Mouse (Mus musculus) MEL (cell line): ENCODE measurements at regions not wholly inside any gene's neighbourhood (a gene's known extent, or its start where the extent isn't known, plus 50 kb on each side); places are given as distances from the start of the nearest gene placed in this dataset.

Experiments
- DNase-seq: peaks from one replicate; pipeline ENCODE4 v3.0.0; 2011; ENCODE audit warnings: low read depth, low spot score
- H3K27ac ChIP-seq: 2 replicates; pipeline ENCODE4 v1.5.1; 2012; ENCODE audit warnings: low read depth, mild to moderate bottlenecking, control low read depth, low read length, moderate library complexity; ENCODE audit not compliant: control insufficient read depth
- H3K27me3 ChIP-seq, 2 experiments: fragments of 150-350 bp in 1 of 2; sonication (generic) in 1 of 2; 2 replicates each; pipeline ENCODE4 v1.6.1; 2012; ENCODE audit warnings: low read length in 2 of 2, mild to moderate bottlenecking in 2 of 2, improper control_type of control experiment in 1 of 2, moderate library complexity in 1 of 2; ENCODE audit not compliant: insufficient read depth in 2 of 2, control insufficient read depth in 1 of 2
- H3K36me3 ChIP-seq, 2 experiments: 2 replicates each; pipeline ENCODE4 v1.6.1; 2012 to 2014; ENCODE audit warnings: low read length in 2 of 2, improper control_type of control experiment in 1 of 2, inconsistent platforms in 1 of 2, mild to moderate bottlenecking in 1 of 2; ENCODE audit not compliant: insufficient read depth in 2 of 2, control insufficient read depth in 1 of 2
- H3K4me1 ChIP-seq, 2 experiments: fragments of 150-350 bp in 1 of 2; sonication (generic) in 1 of 2; 2 replicates each; pipeline ENCODE4 v1.6.1; 2012; ENCODE audit warnings: low read length in 2 of 2, improper control_type of control experiment in 1 of 2, mild to moderate bottlenecking in 1 of 2; ENCODE audit not compliant: insufficient read depth in 2 of 2, control insufficient read depth in 1 of 2
- H3K4me3 ChIP-seq, 2 experiments: fragments of 150-350 bp in 1 of 2; sonication (generic) in 1 of 2; 2 replicates each; pipeline ENCODE4 v1.5.1; 2012; ENCODE audit warnings: low read depth in 2 of 2, low read length in 2 of 2, mild to moderate bottlenecking in 2 of 2, moderate library complexity in 2 of 2, control low read depth in 1 of 2, improper control_type of control experiment in 1 of 2; ENCODE audit not compliant: control insufficient read depth in 1 of 2, insufficient read depth in 1 of 2
- H3K79me2 ChIP-seq: 2 replicates; pipeline ENCODE4 v1.6.1; 2012; ENCODE audit warnings: mild to moderate bottlenecking, low read length, moderate library complexity; ENCODE audit not compliant: control insufficient read depth, poor library complexity, insufficient read depth
- H3K9ac ChIP-seq: 2 replicates; pipeline ENCODE4 v1.6.1; 2012; ENCODE audit warnings: low read depth, mild to moderate bottlenecking, control low read depth, low read length, moderate library complexity; ENCODE audit not compliant: control insufficient read depth, poor library complexity, severe bottlenecking
- H3K9me3 ChIP-seq: fragments of 150-350 bp; sonication (generic); replicated peaks from 2 replicates; pipeline ENCODE4 v1.6.1; 2012; ENCODE audit warnings: mild to moderate bottlenecking, low read length, improper control_type of control experiment, moderate library complexity; ENCODE audit not compliant: insufficient read depth
- BHLHE40 ChIP-seq: IDR thresholded peaks from 2 replicates; pipeline ENCODE4 v1.6.1; 2012; ENCODE audit warnings: low read depth, mild to moderate bottlenecking, inconsistent platforms, low read length, improper control_type of control experiment, borderline replicate concordance
- CTCF ChIP-seq, 3 experiments: IDR thresholded peaks in 2 of 3; conservative IDR thresholded peaks in 1 of 3; 2 replicates each; pipeline ENCODE4 v1.5.1; 2011 to 2012; ENCODE audit warnings: low read length in 3 of 3, low read depth in 2 of 3, mild to moderate bottlenecking in 2 of 3, improper control_type of control experiment in 1 of 3, inconsistent platforms in 1 of 3, mixed read lengths in 1 of 3, moderate library complexity in 1 of 3; ENCODE audit not compliant: control insufficient read depth in 1 of 3, insufficient read depth in 1 of 3, poor library complexity in 1 of 3, severe bottlenecking in 1 of 3
- ELF1 ChIP-seq: IDR thresholded peaks from 2 replicates; pipeline ENCODE4 v1.6.1; 2014; ENCODE audit warnings: low read depth, mild to moderate bottlenecking, inconsistent platforms, low read length, improper control_type of control experiment, moderate library complexity
- EP300 ChIP-seq, 2 experiments: IDR thresholded peaks; 2 replicates each; pipeline ENCODE4 v1.6.1; 2011; ENCODE audit warnings: improper control_type of control experiment in 2 of 2, low read length in 2 of 2, low read depth in 1 of 2, mild to moderate bottlenecking in 1 of 2
- GABPA ChIP-seq: IDR thresholded peaks from 2 replicates; pipeline ENCODE4 v1.6.1; 2012; ENCODE audit warnings: low read depth, mild to moderate bottlenecking, inconsistent platforms, low read length, improper control_type of control experiment, moderate library complexity
- GATA1 ChIP-seq: IDR thresholded peaks from 2 replicates; pipeline ENCODE4 v1.6.1; 2011; ENCODE audit warnings: low read depth, low read length, improper control_type of control experiment
- MEF2A ChIP-seq: IDR thresholded peaks from 2 replicates; pipeline ENCODE4 v1.6.1; 2014; ENCODE audit warnings: low read depth, mild to moderate bottlenecking, inconsistent platforms, low read length, improper control_type of control experiment; ENCODE audit not compliant: poor library complexity, insufficient replicate concordance, severe bottlenecking; ENCODE audit errors: extremely low read depth
- MXI1 ChIP-seq: IDR thresholded peaks from 2 replicates; pipeline ENCODE4 v1.6.1; 2011; ENCODE audit warnings: mild to moderate bottlenecking, low read depth, low read length, improper control_type of control experiment
- MYB ChIP-seq: IDR thresholded peaks from 2 replicates; pipeline ENCODE4 v1.6.1; 2011; ENCODE audit warnings: mild to moderate bottlenecking, low read depth, low read length, improper control_type of control experiment
- MYC ChIP-seq: IDR thresholded peaks from 2 replicates; pipeline ENCODE4 v1.6.1; 2011; ENCODE audit warnings: low read depth, mild to moderate bottlenecking, low read length, improper control_type of control experiment, moderate library complexity
- POLR2A ChIP-seq, 2 experiments: IDR thresholded peaks; 2 replicates each; pipeline ENCODE4 v1.6.1; 2011 to 2012; ENCODE audit warnings: low read length in 2 of 2, mild to moderate bottlenecking in 2 of 2, control low read depth in 1 of 2, improper control_type of control experiment in 1 of 2, low read depth in 1 of 2, moderate library complexity in 1 of 2; ENCODE audit not compliant: control insufficient read depth in 1 of 2, insufficient read depth in 1 of 2, poor library complexity in 1 of 2
- POLR2AphosphoS5 ChIP-seq: IDR thresholded peaks from 2 replicates; pipeline ENCODE4 v1.6.1; 2012; ENCODE audit warnings: low read depth, borderline replicate concordance, mild to moderate bottlenecking, inconsistent platforms, low read length, moderate library complexity, mixed read lengths
- RAD21 ChIP-seq: IDR thresholded peaks from 2 replicates; pipeline ENCODE4 v1.6.1; 2011; ENCODE audit warnings: mild to moderate bottlenecking, low read depth, low read length, improper control_type of control experiment
- RCOR1 ChIP-seq: IDR thresholded peaks from 2 replicates; pipeline ENCODE4 v1.6.1; 2012; ENCODE audit warnings: low read depth, mild to moderate bottlenecking, inconsistent platforms, low read length, improper control_type of control experiment
- SIN3A ChIP-seq: IDR thresholded peaks from 2 replicates; pipeline ENCODE4 v1.6.1; 2012; ENCODE audit warnings: low read length, improper control_type of control experiment, inconsistent platforms
- SMC3 ChIP-seq: IDR thresholded peaks from 2 replicates; pipeline ENCODE4 v1.6.1; 2011; ENCODE audit warnings: low read depth, low read length, improper control_type of control experiment
- TAL1 ChIP-seq: IDR thresholded peaks from 2 replicates; pipeline ENCODE4 v1.6.1; 2012; ENCODE audit warnings: mild to moderate bottlenecking, inconsistent platforms, low read length, moderate library complexity, mixed read lengths
- TBP ChIP-seq: IDR thresholded peaks from 2 replicates; pipeline ENCODE4 v1.8.0; 2011; ENCODE audit warnings: low read depth, low read length, improper control_type of control experiment
- USF1 ChIP-seq: IDR thresholded peaks from 2 replicates; pipeline ENCODE4 v1.6.1; 2014; ENCODE audit warnings: low read depth, mild to moderate bottlenecking, inconsistent platforms, low read length, improper control_type of control experiment, moderate library complexity
- USF2 ChIP-seq, 2 experiments: IDR thresholded peaks; 2 replicates each; pipeline ENCODE4 v1.6.1; 2011 to 2012; ENCODE audit warnings: improper control_type of control experiment in 2 of 2, low read length in 2 of 2, borderline replicate concordance in 1 of 2, inconsistent platforms in 1 of 2, low read depth in 1 of 2, mild to moderate bottlenecking in 1 of 2; ENCODE audit not compliant: insufficient read depth in 1 of 2
- ZC3H11A ChIP-seq: IDR thresholded peaks from 2 replicates; pipeline ENCODE4 v1.6.1; 2012; ENCODE audit warnings: low read depth, mild to moderate bottlenecking, inconsistent platforms, low read length, improper control_type of control experiment

DNA sequence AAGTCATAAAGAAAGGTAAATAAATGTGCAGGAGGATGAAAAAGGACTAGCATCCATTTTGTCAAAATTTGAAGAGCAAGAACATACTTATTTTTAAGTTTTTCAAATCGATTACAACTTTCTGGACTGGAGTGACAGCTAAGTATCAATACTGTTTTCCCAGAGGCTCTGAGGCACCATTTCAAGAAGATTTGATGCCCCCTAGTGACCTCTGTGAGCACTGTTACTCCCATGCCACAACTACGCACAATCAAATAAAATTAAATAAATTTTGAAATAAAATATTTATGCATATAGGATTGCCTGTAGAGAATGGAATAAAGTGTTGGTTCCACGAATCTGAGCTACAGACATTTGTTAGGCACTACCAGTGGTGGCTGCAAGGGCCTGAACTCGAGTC lies 991.5 kb upstream of the Foxg1 start:
- no peaks in the 10 kb centered on the region for H3K9me3 ChIP-seq
- no peak overlapping the region for H3K4me3 ChIP-seq
- no peaks in the 10 kb centered on the region for H3K27me3 ChIP-seq
- H3K9ac ChIP-seq: no peak overlapping the region
- TF ChIP-seq TBP: no peak
- TF ChIP-seq ZC3H11A: peak; percentile 31; the same call in 1 of the 2 replicates
- TF ChIP-seq MYB: no peak
- TF ChIP-seq CTCF (IDR thresholded peaks at IDR 0.05 in 2 of 3, conservative IDR thresholded peaks at IDR 0.05 in 1 of 3; ENCODE audit: control insufficient read depth in 1 of 3, insufficient read depth in 1 of 3, low read depth in 2 of 3, low read length in 3 of 3, poor library complexity in 1 of 3, severe bottlenecking in 1 of 3): peak in 2 of 3 experiments; percentile 36 to 41; a peak in 3 of 6 replicates
- TF ChIP-seq MEF2A: no peak
- TF ChIP-seq RCOR1: no peak
- TF ChIP-seq MXI1: no peak
- TF ChIP-seq POLR2AphosphoS5: no peak
- TF ChIP-seq SIN3A: no peak
- no peak for TF ChIP-seq BHLHE40
- no peak for TF ChIP-seq POLR2A (IDR thresholded peaks at IDR 0.05; ENCODE audit: control insufficient read depth in 1 of 2, insufficient read depth in 1 of 2, low read depth in 1 of 2, low read length in 2 of 2, poor library complexity in 1 of 2)
- peak; percentile 61 for TF ChIP-seq RAD21
- no peak for TF ChIP-seq ELF1
- peak; percentile 52 for TF ChIP-seq SMC3
- TF ChIP-seq USF1: no peak
- no peak for TF ChIP-seq GATA1
- TF ChIP-seq MYC: no peak
- no peak for TF ChIP-seq TAL1
- no peak for TF ChIP-seq EP300 (IDR thresholded peaks at IDR 0.05; ENCODE audit: low read depth in 1 of 2, low read length in 2 of 2)
- no peak for TF ChIP-seq GABPA
- no peaks in the 10 kb centered on the region for H3K4me1 ChIP-seq
- no peaks in the 10 kb centered on the region for H3K36me3 ChIP-seq
- peak; percentile 19 for DNase-seq
- H3K79me2 ChIP-seq: no peaks in the 10 kb centered on the region
- no peak overlapping the region for H3K27ac ChIP-seq

GRCm38 (mm10) chr12:48439333-48440046 lies 943.0 kb upstream of the Foxg1 start:
- H3K36me3 ChIP-seq: no peaks in the 10 kb centered on the region
- H3K79me2 ChIP-seq: no peaks in the 10 kb centered on the region
- TF ChIP-seq RCOR1 (no peak), MXI1 (no peak), USF2 (IDR thresholded peaks at IDR 0.05; ENCODE audit: borderline replicate concordance in 1 of 2, insufficient read depth in 1 of 2, low read depth in 1 of 2, low read length in 2 of 2) (no peak), MYB (no peak), TAL1 (no peak)
- no peak overlapping the region for H3K27ac ChIP-seq
- H3K27me3 ChIP-seq: no peaks in the 10 kb centered on the region
- no peaks in the 10 kb centered on the region for H3K4me1 ChIP-seq
- no peak overlapping the region for H3K9ac ChIP-seq
- no peak overlapping the region for H3K4me3 ChIP-seq
- H3K9me3 ChIP-seq: no peaks in the 10 kb centered on the region
- DNase-seq: no peak
